Mouse (Mus musculus) hindbrain, embryonic 12.5 days (tissue): ENCODE measurements around the gene Rbfox3. TPM values are rescaled to one million over a fixed set of nuclear protein-coding genes. Genes with fewer than 3 reads are reported as not detected.
"Not testable (repeated sequence)": the region's sequence is repeated elsewhere in the genome, so short reads cannot be mapped to it uniquely, and the experiment has no call there.

Experiments used
- ATAC-seq: fragments of 200-750 bp; cut with Nextera tagmentation; 2 replicates; pipeline ENCODE4 v1.8.0; 2017; ENCODE audit warnings: moderate TSS enrichment; ENCODE audit not compliant: low FRiP score
- H3K27ac ChIP-seq: fragments of 300-500 bp; sonication (generic); 2 replicates; pipeline ENCODE4 v1.5.1; 2016; ENCODE audit warnings: mild to moderate bottlenecking
- H3K27me3 ChIP-seq: fragments of 300-500 bp; sonication (generic); 2 replicates; pipeline ENCODE4 v1.6.1; 2016; ENCODE audit warnings: mild to moderate bottlenecking
- H3K36me3 ChIP-seq: fragments of 300-500 bp; sonication (generic); 2 replicates; pipeline ENCODE4 v1.6.1; 2016; ENCODE audit warnings: mild to moderate bottlenecking
- H3K4me1 ChIP-seq: fragments of 300-500 bp; sonication (generic); 2 replicates; pipeline ENCODE4 v1.6.1; 2016
- H3K4me2 ChIP-seq: fragments of 300-500 bp; sonication (generic); replicated peaks from 2 replicates; pipeline ENCODE4 v1.6.1; 2016; ENCODE audit warnings: mild to moderate bottlenecking
- H3K4me3 ChIP-seq: fragments of 300-500 bp; sonication (generic); 2 replicates; pipeline ENCODE4 v1.5.1; 2016; ENCODE audit warnings: mild to moderate bottlenecking
- H3K9ac ChIP-seq: fragments of 300-500 bp; sonication (generic); 2 replicates; pipeline ENCODE4 v1.6.1; 2016; ENCODE audit warnings: mild to moderate bottlenecking, moderate library complexity
- H3K9me3 ChIP-seq: fragments of 300-500 bp; sonication (generic); replicated peaks from 2 replicates; pipeline ENCODE4 v1.6.1; 2016; ENCODE audit warnings: mild to moderate bottlenecking
- WGBS: fragments of 180-500 bp; shearing (Covaris S2); methylation state at CpG from one replicate; pipeline ENCODE4 v1.1.7; 2016; 5-methylcytosine and 5-hydroxymethylcytosine counted together
- polyA plus RNA-seq: library from polyadenylated mRNA; unstranded; fragments of >200 nt; fragmentation: Nextera tagmentation; extraction: Ambion mirVana; gene quantifications from 2 replicates; pipeline ENCODE4 v1.2.1, GENCODE M21; 2016

The Rbfox3 gene
- polyA plus RNA-seq, 1 experiment from 2014 or later, result 26.5 TPM

DNA sequence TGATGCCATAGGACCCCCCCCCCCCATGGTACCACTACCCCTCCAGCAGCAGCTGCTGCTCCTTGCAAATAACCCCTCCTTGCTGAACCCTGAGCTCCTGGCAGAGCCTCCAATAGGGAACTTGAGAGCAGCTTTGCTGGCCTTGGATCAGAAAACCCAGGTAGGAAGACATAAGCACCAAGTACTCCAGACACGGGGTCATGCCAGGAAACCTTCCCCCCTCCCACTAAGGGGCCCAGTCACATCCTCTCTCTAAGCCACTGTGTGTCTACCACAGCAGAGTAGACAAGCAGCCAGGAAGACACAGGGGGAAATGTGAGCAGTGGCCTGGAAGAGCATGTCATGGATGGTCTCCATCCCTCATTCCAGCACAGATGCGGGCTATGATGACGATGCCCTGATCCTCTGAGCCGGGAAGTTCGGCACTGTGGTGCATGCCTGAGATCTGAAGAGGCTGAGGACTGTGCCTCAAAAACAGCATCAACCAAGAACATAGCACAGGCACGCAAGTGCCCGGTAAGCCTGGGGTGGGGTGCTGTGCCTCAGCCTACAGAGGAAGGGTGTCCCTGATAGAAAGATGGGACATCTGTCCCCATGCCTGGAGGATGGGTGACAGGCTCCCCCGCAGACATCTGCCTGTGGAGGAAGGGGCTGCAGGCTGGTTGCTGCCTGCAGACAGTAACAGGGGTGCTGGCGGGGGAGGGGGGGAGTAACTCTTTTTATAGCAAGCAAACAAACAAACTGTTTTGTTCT lies 119.1 kb downstream of the Rbfox3 start:
- no peak for ATAC-seq
- WGBS, result 74% methylated on average over 9 of the region's 9 CpGs
- Histone ChIP-seq H3K36me3 (no peaks in the 10 kb centered on the region), H3K27me3 (no peaks in the 10 kb centered on the region), H3K4me2 (0 out of 2 replicates have a peak overlapping the region, but pooled peaks have one; percentile 3), H3K9me3 (no peaks in the 10 kb centered on the region), H3K9ac (peak overlapping the region; percentile 35; the same call in 1 of the 2 replicates), H3K27ac (peak overlapping the region; percentile 91), H3K4me3 (no peak overlapping the region), H3K4me1 (peaks cover 52% of the 10 kb centered on the region)

DNA sequence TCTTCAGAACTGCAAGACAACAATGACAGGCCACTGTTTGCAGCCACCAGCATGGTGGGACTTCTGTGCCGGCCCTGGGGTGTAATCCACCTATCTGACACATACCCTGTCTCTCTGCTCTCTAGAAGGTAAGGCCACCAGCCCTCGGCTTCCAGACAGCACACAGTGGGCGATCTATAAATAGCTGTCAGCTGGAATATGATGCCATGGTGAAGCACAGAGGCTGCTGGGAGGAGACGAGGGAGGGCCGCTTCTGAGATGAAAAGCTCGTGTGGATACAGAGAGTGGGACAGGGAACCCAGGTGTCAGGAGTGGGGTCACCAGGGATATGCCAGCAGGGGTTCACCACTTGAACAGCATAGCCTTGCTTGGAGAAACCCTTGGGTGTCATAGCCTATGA lies 120.0 kb downstream of the Rbfox3 start:
- Histone ChIP-seq H3K27ac (0 out of 2 replicates have a peak overlapping the region, but pooled peaks have one; percentile 13), H3K9ac (no peak overlapping the region), H3K4me2 (no peak overlapping the region), H3K4me1 (peaks cover 52% of the 10 kb centered on the region), H3K4me3 (no peak overlapping the region), H3K27me3 (no peaks in the 10 kb centered on the region), H3K9me3 (no peaks in the 10 kb centered on the region), H3K36me3 (no peaks in the 10 kb centered on the region)
- ATAC-seq, result no peak
- 66% methylated on average over 6 of the region's 6 CpGs for WGBS

DNA sequence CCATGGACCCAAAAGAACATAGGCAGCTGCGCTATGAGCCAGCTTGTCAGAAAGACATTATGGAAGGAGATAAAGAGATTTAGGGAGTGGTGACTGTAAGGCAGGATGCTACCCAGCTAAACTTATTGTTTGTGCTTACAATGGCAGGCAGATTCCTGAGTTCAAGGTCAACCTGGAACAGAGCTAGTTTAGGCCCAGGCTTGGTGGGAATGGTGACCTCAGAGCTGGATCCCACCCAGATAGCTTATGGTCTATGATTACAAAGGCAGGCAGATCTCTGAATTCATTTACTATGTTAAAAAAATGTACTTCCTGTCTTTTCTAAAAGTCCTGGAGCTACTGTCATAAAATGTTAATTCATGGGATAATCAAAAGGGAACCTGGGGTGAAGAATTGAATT lies 123.3 kb downstream of the Rbfox3 start:
- Histone ChIP-seq H3K27me3 (no peaks in the 10 kb centered on the region), H3K9ac (no peak overlapping the region), H3K4me3 (no peak overlapping the region), H3K27ac (no peak overlapping the region), H3K4me2 (no peak overlapping the region), H3K36me3 (no peaks in the 10 kb centered on the region), H3K9me3 (no peaks in the 10 kb centered on the region), H3K4me1 (peaks cover 24% of the 10 kb centered on the region)
- 94% methylated on average over 1 of the region's 1 CpGs for WGBS
- ATAC-seq, result no peak

DNA sequence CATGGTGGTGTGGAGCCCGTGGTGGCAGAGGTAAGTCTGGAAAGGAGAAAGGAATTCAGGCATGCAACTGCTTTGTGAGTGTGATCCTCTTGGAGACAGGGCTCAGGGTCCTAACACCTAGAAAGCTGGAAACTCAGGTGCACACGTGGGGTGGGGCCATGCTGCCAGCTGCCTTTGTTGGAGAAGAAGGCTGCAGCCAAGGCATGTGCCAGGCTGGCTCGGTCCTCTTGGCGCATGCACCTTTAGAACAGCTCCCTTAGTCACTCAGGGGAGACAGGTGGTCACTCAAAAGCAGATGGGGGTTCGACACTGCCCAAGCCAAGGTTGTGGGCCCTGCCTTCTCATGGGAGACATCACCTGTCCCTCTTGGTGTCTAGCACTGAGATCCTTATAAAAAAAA lies 128.7 kb downstream of the Rbfox3 start:
- H3K9me3 ChIP-seq, result no peaks in the 10 kb centered on the region
- no peak overlapping the region for H3K4me3 ChIP-seq
- H3K4me1 ChIP-seq, result peaks cover 13% of the 10 kb centered on the region
- ATAC-seq, result no peak
- H3K27ac ChIP-seq, result no peak overlapping the region
- 90% methylated on average over 5 of the region's 5 CpGs for WGBS
- no peaks in the 10 kb centered on the region for H3K27me3 ChIP-seq
- no peak overlapping the region for H3K9ac ChIP-seq
- no peaks in the 10 kb centered on the region for H3K36me3 ChIP-seq
- H3K4me2 ChIP-seq, result no peak overlapping the region

DNA sequence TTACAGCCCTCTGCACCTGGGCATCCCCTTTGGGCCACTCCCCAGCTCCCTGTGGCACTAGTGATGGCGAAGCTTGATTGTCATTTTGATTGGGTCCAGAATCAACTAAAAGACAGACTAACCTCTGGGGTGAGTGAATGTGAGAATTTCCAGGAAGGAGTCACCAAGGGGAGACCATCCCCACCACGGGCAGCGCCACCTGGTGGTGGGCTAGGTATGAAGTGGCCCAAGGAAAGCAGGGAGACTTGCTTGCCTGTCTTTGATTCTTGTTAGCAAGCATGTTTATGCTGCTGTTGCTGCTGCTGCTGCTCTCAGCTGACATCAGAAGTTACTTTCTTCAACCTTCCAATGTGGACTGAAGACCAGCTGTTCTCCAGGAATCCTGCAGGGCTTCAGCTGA lies 135.6 kb downstream of the Rbfox3 start:
- Histone ChIP-seq H3K9ac (no peak overlapping the region), H3K4me1 (peaks cover 40% of the 10 kb centered on the region), H3K9me3 (no peaks in the 10 kb centered on the region), H3K27ac (no peak overlapping the region; the same call in 1 of the 2 replicates), H3K4me2 (no peak overlapping the region), H3K4me3 (no peak overlapping the region), H3K27me3 (no peaks in the 10 kb centered on the region; the same call in 1 of the 2 replicates), H3K36me3 (no peaks in the 10 kb centered on the region)
- WGBS, result 10% methylated on average over 3 of the region's 3 CpGs
- ATAC-seq, result no peak

DNA sequence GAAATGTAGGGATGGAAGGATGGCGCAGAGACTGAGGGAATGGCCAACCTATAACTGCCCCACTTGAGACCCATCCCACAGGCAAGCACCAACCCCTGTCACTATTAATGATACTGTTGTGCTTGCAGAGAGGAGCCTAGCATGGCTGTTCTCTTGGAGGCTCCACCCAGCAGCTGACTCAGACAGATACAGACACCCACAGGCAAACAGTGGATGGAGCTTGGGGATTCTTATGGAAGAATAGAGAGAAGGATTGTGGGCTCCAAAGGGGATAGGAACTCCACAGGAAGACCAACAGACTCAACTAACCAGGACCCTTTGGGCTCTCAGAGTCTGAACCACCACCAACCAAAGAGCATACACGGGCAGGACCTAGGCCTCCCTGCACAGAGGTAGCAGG lies 136.6 kb downstream of the Rbfox3 start:
- H3K36me3 ChIP-seq, ATAC-seq, H3K4me2 ChIP-seq, H3K9ac ChIP-seq, H3K27ac ChIP-seq, H3K27me3 ChIP-seq, H3K9me3 ChIP-seq, H3K4me3 ChIP-seq: not testable (repeated sequence)
- 76% methylated on average over 2 of the region's 2 CpGs for WGBS
- peaks cover 48% of the 10 kb centered on the region for H3K4me1 ChIP-seq

DNA sequence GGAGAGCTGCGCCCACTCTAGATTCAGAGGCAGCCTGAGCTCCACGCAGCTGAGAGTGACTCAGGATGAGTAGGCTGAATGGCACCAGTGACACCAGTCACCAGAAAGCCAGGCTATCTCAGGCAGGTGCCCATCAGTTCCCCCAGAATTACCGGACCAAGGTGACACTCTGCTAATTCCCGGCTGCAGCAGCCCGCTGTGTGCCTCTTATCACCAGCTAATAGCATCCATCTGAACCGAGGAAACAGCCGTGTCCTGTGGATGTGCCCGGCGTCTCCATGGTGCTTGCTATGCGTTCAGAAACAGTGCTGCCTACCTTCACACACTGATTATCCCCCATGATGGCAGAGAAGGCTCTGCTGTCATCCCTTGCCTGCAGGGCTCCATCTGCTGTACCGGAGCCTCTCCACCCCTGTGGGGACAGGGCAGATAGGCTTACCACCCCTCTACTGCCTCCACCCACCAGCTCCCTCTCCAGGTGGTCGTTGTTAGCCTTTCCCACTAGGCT lies 138.3 kb downstream of the Rbfox3 start:
- peak; percentile 30; the same call in 1 of the 2 replicates for ATAC-seq
- Histone ChIP-seq H3K4me1 (peaks cover 61% of the 10 kb centered on the region), H3K9ac (no peak overlapping the region), H3K27ac (peak overlapping the region; percentile 69; the same call in 1 of the 2 replicates), H3K9me3 (no peaks in the 10 kb centered on the region), H3K4me3 (no peak overlapping the region), H3K4me2 (no peak overlapping the region), H3K27me3 (no peaks in the 10 kb centered on the region; the same call in 1 of the 2 replicates), H3K36me3 (no peaks in the 10 kb centered on the region)
- WGBS, result 52% methylated on average over 12 of the region's 12 CpGs

DNA sequence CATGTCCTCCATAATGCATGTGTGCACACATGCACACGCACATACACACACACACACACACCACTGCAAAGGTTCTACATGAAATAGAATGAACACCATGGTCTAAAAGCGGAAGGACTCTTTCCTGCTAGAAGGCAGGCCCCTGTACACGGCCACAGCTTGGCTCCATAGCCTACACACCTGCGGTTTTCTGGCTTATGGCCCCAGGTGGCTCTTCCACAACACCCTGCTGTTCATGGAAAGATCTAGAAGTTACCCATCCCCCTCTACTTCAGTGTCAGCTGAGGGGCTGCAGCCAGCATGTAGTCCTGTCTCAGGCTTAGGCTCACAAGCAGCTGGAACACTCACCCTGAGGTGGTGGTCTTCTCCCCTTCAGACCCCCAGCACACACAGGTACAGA lies 140.0 kb downstream of the Rbfox3 start:
- Histone ChIP-seq H3K27ac (peak overlapping the region; percentile 69), H3K9ac (no peak overlapping the region), H3K27me3 (no peaks in the 10 kb centered on the region; the same call in 1 of the 2 replicates), H3K4me3 (no peak overlapping the region), H3K36me3 (no peaks in the 10 kb centered on the region), H3K9me3 (no peaks in the 10 kb centered on the region), H3K4me2 (no peak overlapping the region), H3K4me1 (peaks cover 71% of the 10 kb centered on the region)
- no peak for ATAC-seq
- 89% methylated on average over 4 of the region's 4 CpGs for WGBS

DNA sequence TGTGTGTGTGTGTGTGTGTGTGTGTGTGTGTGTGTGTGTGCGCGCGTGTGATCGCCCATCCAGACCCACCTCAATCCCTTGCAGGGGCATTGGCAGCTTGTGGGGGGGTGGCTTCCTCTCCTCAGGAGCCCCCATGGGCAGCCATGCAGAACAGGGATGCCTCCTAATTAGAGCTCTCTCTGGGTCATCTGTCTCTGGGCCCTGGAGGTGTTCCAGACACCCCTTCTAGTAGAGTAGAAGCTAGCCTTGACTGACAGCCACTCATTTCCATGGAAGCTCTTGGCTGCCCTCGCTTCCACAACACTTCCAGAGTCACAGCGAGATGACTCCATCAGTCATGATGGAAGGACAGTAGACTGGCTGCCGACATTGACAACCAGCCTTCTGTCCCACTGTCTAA lies 140.6 kb downstream of the Rbfox3 start:
- no peak for ATAC-seq
- 94% methylated on average over 7 of the region's 7 CpGs for WGBS
- no peak overlapping the region for H3K4me3 ChIP-seq
- no peaks in the 10 kb centered on the region for H3K27me3 ChIP-seq
- H3K9ac ChIP-seq, result no peak overlapping the region
- H3K36me3 ChIP-seq, result no peaks in the 10 kb centered on the region
- H3K4me1 ChIP-seq, result peaks cover 65% of the 10 kb centered on the region
- H3K9me3 ChIP-seq, result no peaks in the 10 kb centered on the region
- H3K27ac ChIP-seq, result no peak overlapping the region
- no peak overlapping the region for H3K4me2 ChIP-seq

DNA sequence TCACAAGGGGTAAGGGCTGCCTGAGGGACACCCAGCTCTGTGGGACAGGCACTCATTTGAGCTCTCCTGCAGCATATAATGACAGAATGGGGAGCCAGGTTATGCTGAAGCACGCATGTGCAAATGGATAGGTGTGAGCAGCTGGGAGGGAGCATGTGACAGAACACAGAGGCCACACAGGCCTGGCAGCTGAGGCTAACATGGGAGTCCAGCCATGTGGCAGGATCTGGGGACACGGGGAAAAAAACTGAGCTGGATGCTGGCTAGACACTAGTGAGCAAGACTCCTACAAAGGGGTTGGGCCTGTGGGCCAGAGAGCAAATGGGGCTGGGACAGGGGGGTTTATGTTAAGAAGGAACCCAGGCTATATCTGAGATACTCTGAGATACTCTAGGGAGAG lies 141.9 kb downstream of the Rbfox3 start:
- H3K36me3 ChIP-seq, result no peaks in the 10 kb centered on the region
- no peaks in the 10 kb centered on the region for H3K9me3 ChIP-seq
- H3K4me2 ChIP-seq, result no peak overlapping the region
- no peaks in the 10 kb centered on the region for H3K27me3 ChIP-seq
- H3K4me3 ChIP-seq, result no peak overlapping the region
- H3K4me1 ChIP-seq, result peaks cover 68% of the 10 kb centered on the region
- no peak for ATAC-seq
- H3K9ac ChIP-seq, result no peak overlapping the region
- peak overlapping the region; percentile 55 for H3K27ac ChIP-seq
- WGBS, result 50% methylated on average over 2 of the region's 2 CpGs

DNA sequence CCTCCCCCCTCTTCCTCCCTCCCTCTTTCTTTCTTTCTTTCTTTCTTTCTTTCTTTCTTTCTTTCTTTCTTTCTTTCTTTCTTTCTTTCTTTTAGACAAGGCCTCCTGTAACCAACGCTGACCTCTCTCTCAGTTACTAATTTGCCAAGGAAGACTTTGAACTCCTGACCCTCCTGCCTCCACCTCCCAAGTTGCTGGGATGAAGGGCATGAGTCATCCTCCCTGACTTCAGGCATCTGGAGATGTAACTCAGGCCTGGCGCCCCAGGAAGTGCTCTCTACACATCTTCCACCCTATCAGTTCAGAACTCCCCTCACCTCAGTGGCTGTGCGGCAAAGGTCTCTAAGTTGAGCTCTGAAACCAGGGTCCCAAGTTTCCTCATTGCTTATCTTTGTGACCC lies 143.0 kb downstream of the Rbfox3 start:
- H3K9ac ChIP-seq, result no peak overlapping the region
- H3K27ac ChIP-seq, result no peak overlapping the region; the same call in 1 of the 2 replicates
- no peak overlapping the region for H3K4me3 ChIP-seq
- ATAC-seq, result no peak
- WGBS, result 75% methylated on average over 3 of the region's 3 CpGs
- no peaks in the 10 kb centered on the region for H3K36me3 ChIP-seq
- no peaks in the 10 kb centered on the region for H3K9me3 ChIP-seq
- H3K4me1 ChIP-seq, result peaks cover 62% of the 10 kb centered on the region
- H3K4me2 ChIP-seq, result no peak overlapping the region
- no peaks in the 10 kb centered on the region for H3K27me3 ChIP-seq

DNA sequence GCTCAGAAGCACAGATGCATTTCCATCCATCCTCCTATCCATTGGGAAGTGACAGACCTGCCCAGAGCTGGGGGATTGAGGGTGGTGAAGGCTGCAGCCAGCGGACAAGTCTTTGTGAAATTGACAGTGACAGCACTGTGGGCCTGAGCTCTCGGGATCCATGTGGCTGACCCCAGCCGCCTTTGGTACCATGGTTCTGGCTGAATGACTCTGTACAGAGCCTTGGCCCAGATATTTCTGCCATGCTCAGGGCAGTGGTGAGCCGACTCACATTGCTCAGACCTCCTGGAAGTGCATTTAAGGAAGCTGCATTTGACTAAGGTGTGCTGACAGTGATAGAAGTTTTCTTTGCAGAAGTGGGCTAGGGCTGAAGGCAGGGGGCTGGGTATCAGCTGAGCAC lies 144.0 kb downstream of the Rbfox3 start:
- Histone ChIP-seq H3K4me2 (no peak overlapping the region), H3K4me3 (no peak overlapping the region), H3K9ac (no peak overlapping the region), H3K9me3 (no peaks in the 10 kb centered on the region), H3K4me1 (peaks cover 51% of the 10 kb centered on the region), H3K27me3 (no peaks in the 10 kb centered on the region), H3K27ac (peak overlapping the region; percentile 45), H3K36me3 (no peaks in the 10 kb centered on the region)
- 47% methylated on average over 4 of the region's 4 CpGs for WGBS
- peak; percentile 26; the same call in 1 of the 2 replicates for ATAC-seq
